Mouse (Mus musculus) hindbrain, embryonic 15.5 days (tissue): ENCODE measurements around the gene Sult2b1. TPM values are rescaled to one million over a fixed set of nuclear protein-coding genes. Genes with fewer than 3 reads are reported as not detected.
A peak's percentile ranks its signal among the peaks of the same experiment; 100 is the strongest.

Experiments
- ATAC-seq: fragments of 200-750 bp; cut with Nextera tagmentation; 2 replicates; pipeline ENCODE4 v1.8.0; 2017; ENCODE audit warnings: low read depth, moderate number of reproducible peaks, moderate TSS enrichment; ENCODE audit not compliant: low FRiP score
- H3K27ac ChIP-seq: fragments of 300-500 bp; sonication (generic); replicated peaks from 2 replicates; pipeline ENCODE4 v1.5.1; 2015; ENCODE audit warnings: mild to moderate bottlenecking, inconsistent platforms
- H3K27me3 ChIP-seq: fragments of 300-500 bp; sonication (generic); 2 replicates; pipeline ENCODE4 v1.6.1; 2015; ENCODE audit warnings: control low read depth, inconsistent platforms
- H3K36me3 ChIP-seq: fragments of 300-500 bp; sonication (generic); 2 replicates; pipeline ENCODE4 v1.6.1; 2015; ENCODE audit warnings: control low read depth, inconsistent platforms
- H3K4me1 ChIP-seq: fragments of 300-500 bp; sonication (generic); replicated peaks from 2 replicates; pipeline ENCODE4 v1.6.1; 2015; ENCODE audit warnings: control low read depth, inconsistent platforms
- H3K4me2 ChIP-seq: fragments of 300-500 bp; sonication (generic); 2 replicates; pipeline ENCODE4 v1.6.1; 2015; ENCODE audit warnings: moderate library complexity, mild to moderate bottlenecking, inconsistent platforms
- H3K4me3 ChIP-seq: fragments of 300-500 bp; sonication (generic); 2 replicates; pipeline ENCODE4 v1.5.1; 2015; ENCODE audit warnings: mild to moderate bottlenecking, inconsistent platforms
- H3K9ac ChIP-seq: fragments of 300-500 bp; sonication (generic); 2 replicates; pipeline ENCODE4 v1.6.1; 2015; ENCODE audit warnings: inconsistent platforms
- H3K9me3 ChIP-seq: fragments of 300-500 bp; sonication (generic); 2 replicates; pipeline ENCODE4 v1.6.1; 2016; ENCODE audit warnings: control low read depth, inconsistent platforms
- WGBS: fragments of 180-500 bp; shearing (Covaris S2); methylation state at CpG from one replicate; pipeline ENCODE4 v1.1.7; 2015; 5-methylcytosine and 5-hydroxymethylcytosine counted together
- polyA plus RNA-seq: library from polyadenylated mRNA; unstranded; fragments of >200 nt; fragmentation: Nextera tagmentation; extraction: Ambion mirVana; gene quantifications from 2 replicates; pipeline ENCODE4 v1.2.1, GENCODE M21; 2015

The Sult2b1 gene
- polyA plus RNA-seq, 1 experiment from 2014 or later = 6.3 TPM

GRCm38 (mm10) chr7:45693921-45694591 is 90.4 kb downstream of the Sult2b1 start, which contains the start of gene Sec1:
Sec1 (minus strand) TSS chr7:45694402.
- no peak for ATAC-seq
- Histone ChIP-seq H3K9me3 (no peaks in the 10 kb centered on the region), H3K4me2 (no peak within 1 kb of the TSS), H3K27ac (no peak within 1 kb of the TSS), H3K4me3 (no peak within 1 kb of the TSS), H3K27me3 (no peaks in the 10 kb centered on the region), H3K4me1 (peaks cover under 1% of the 10 kb centered on the region; the same call in 1 of the 2 replicates), H3K36me3 (no peaks in the 10 kb centered on the region), H3K9ac (no peak within 1 kb of the TSS)
- WGBS = 89% methylated on average over 50 of the region's 50 CpGs

- no peak overlapping the region for H3K4me3 ChIP-seq
- H3K9me3 ChIP-seq = no peaks in the 10 kb centered on the region
- WGBS = 83% methylated on average over 2 of the region's 2 CpGs
- H3K4me1 ChIP-seq = no peaks in the 10 kb centered on the region
- no peaks in the 10 kb centered on the region for H3K36me3 ChIP-seq
- H3K4me2 ChIP-seq = no peak overlapping the region
- H3K9ac ChIP-seq = no peak overlapping the region
- H3K27ac ChIP-seq = no peak overlapping the region
- ATAC-seq = no peak
- H3K27me3 ChIP-seq = no peaks in the 10 kb centered on the region
Measured at GRCm38 (mm10) chr7:45692364-45692763, 92.1 kb downstream of the Sult2b1 start.

GRCm38 (mm10) chr7:45689800-45690199 is 94.7 kb downstream of the Sult2b1 start:
- H3K27me3 ChIP-seq = no peaks in the 10 kb centered on the region
- H3K9me3 ChIP-seq = no peaks in the 10 kb centered on the region
- no peak overlapping the region for H3K27ac ChIP-seq
- H3K9ac ChIP-seq = no peak overlapping the region
- no peak overlapping the region for H3K4me3 ChIP-seq
- no peaks in the 10 kb centered on the region for H3K36me3 ChIP-seq
- ATAC-seq = no peak
- no peak overlapping the region for H3K4me2 ChIP-seq
- 82% methylated on average over 11 of the region's 11 CpGs for WGBS
- peaks cover 5% of the 10 kb centered on the region; the same call in 1 of the 2 replicates for H3K4me1 ChIP-seq

GRCm38 (mm10) chr7:45689099-45689498 is 95.4 kb downstream of the Sult2b1 start:
- Histone ChIP-seq H3K36me3 (no peaks in the 10 kb centered on the region), H3K27me3 (no peaks in the 10 kb centered on the region), H3K4me1 (peaks cover 5% of the 10 kb centered on the region; the same call in 1 of the 2 replicates), H3K9ac (no peak overlapping the region), H3K9me3 (no peaks in the 10 kb centered on the region), H3K4me2 (no peak overlapping the region), H3K4me3 (no peak overlapping the region), H3K27ac (no peak overlapping the region)
- no peak for ATAC-seq
- WGBS = 67% methylated on average over 6 of the region's 6 CpGs

- Histone ChIP-seq H3K4me2 (no peak overlapping the region), H3K9ac (no peak overlapping the region), H3K27me3 (no peaks in the 10 kb centered on the region), H3K9me3 (no peaks in the 10 kb centered on the region), H3K4me1 (peaks cover 8% of the 10 kb centered on the region; the same call in 1 of the 2 replicates), H3K27ac (no peak overlapping the region), H3K36me3 (no peaks in the 10 kb centered on the region), H3K4me3 (no peak overlapping the region)
- no peak for ATAC-seq
- WGBS = 67% methylated on average over 3 of the region's 3 CpGs
Measured at GRCm38 (mm10) chr7:45686841-45687240, 97.6 kb downstream of the Sult2b1 start.

- H3K36me3 ChIP-seq = no peaks in the 10 kb centered on the region
- peaks cover 8% of the 10 kb centered on the region; the same call in 1 of the 2 replicates for H3K4me1 ChIP-seq
- no peaks in the 10 kb centered on the region for H3K27me3 ChIP-seq
- H3K27ac ChIP-seq = no peak overlapping the region
- H3K4me2 ChIP-seq = no peak overlapping the region
- no peak overlapping the region for H3K9ac ChIP-seq
- no peak overlapping the region for H3K4me3 ChIP-seq
- H3K9me3 ChIP-seq = no peaks in the 10 kb centered on the region
- no peak for ATAC-seq
- WGBS = 54% methylated on average over 10 of the region's 10 CpGs
Measured at GRCm38 (mm10) chr7:45685811-45686210, 98.7 kb downstream of the Sult2b1 start.

- no peak within 1 kb of the TSS for H3K9ac ChIP-seq
- H3K4me3 ChIP-seq = no peak within 1 kb of the TSS
- peaks cover 8% of the 10 kb centered on the region; the same call in 1 of the 2 replicates for H3K4me1 ChIP-seq
- no peak for ATAC-seq
- no peak within 1 kb of the TSS for H3K27ac ChIP-seq
- WGBS = 84% methylated on average over 7 of the region's 7 CpGs
- H3K27me3 ChIP-seq = no peaks in the 10 kb centered on the region
- H3K4me2 ChIP-seq = no peak within 1 kb of the TSS
- no peaks in the 10 kb centered on the region for H3K36me3 ChIP-seq
- H3K9me3 ChIP-seq = no peaks in the 10 kb centered on the region
Measured at GRCm38 (mm10) chr7:45683396-45684050, 100.9 kb downstream of the Sult2b1 start, which contains the start of gene Ntn5. Ntn5 (plus strand) TSS chr7:45684022.

GRCm38 (mm10) chr7:45682144-45683126 is 102.0 kb downstream of the Sult2b1 start:
- H3K36me3 ChIP-seq = no peaks in the 10 kb centered on the region
- H3K27me3 ChIP-seq = no peaks in the 10 kb centered on the region
- 30% methylated on average over 14 of the region's 14 CpGs for WGBS
- H3K9ac ChIP-seq = peak overlapping the region; percentile 23; the same call in 1 of the 2 replicates
- peak; percentile 70 for ATAC-seq
- H3K27ac ChIP-seq = peak overlapping the region; percentile 70
- H3K4me1 ChIP-seq = peaks cover 8% of the 10 kb centered on the region; the same call in 1 of the 2 replicates
- H3K4me3 ChIP-seq = no peak overlapping the region
- H3K4me2 ChIP-seq = peak overlapping the region; percentile 46
- H3K9me3 ChIP-seq = no peaks in the 10 kb centered on the region

GRCm38 (mm10) chr7:45681046-45681736 is 103.3 kb downstream of the Sult2b1 start:
- Histone ChIP-seq H3K36me3 (no peaks in the 10 kb centered on the region), H3K4me2 (no peak overlapping the region), H3K9ac (no peak overlapping the region), H3K27ac (no peak overlapping the region), H3K27me3 (no peaks in the 10 kb centered on the region), H3K4me1 (peaks cover 7% of the 10 kb centered on the region; the same call in 1 of the 2 replicates), H3K9me3 (no peaks in the 10 kb centered on the region), H3K4me3 (no peak overlapping the region)
- no peak for ATAC-seq
- 88% methylated on average over 8 of the region's 8 CpGs for WGBS
